ENCODE assay signal across 8 mouse cellular contexts in the genomic region with DNA sequence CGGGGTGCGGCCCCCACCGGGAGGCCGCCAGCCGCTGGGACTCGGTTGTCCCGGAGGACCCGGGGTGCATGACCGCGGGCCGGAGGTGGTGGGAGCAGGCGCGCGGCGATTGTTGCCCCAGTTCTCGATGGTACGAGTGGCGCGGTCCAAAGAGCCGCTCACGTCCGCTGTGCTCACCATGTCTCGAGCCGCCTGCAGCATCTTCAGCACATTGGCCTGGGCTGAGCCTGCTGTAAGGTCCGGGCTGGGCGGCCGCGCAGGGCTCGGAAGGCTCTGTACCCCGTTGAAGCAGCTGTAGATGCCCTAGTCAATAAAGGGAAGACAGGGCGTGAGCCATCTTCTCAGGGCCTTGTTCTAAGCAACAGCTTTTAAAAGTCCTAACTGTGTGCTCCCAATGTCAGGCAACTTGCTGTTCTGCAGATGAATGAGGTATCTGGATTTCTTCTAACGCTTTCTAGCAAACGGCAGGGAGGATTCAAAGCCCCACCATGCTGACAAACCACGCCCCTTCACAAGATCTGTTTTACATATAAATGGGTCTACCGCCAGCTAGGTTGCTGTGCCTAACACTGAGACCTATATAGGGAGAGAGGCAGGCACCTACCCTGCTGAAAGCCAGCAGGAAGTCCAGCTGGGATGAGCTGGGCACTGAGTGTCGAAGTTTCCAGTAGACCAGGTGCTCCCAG. TPM values are rescaled to one million over a fixed set of nuclear protein-coding genes. Genes with fewer than 3 reads are reported as not detected.
A peak's percentile ranks its signal among the peaks of the same experiment; 100 is the strongest.
DNase-seq lines count a peak whose midpoint lies in the region; ATAC-seq and TF ChIP-seq lines count a peak whose summit lies in the region.

No protein-coding gene starts in this region.

- no peaks in the 10 kb centered on the region for H3K36me3 ChIP-seq in testis, adult 2 months (ENCODE audit: control insufficient read depth, insufficient read depth, low read length)
- no peaks in the 10 kb centered on the region for H3K36me3 ChIP-seq in liver, embryonic 13.5 days

- ATAC-seq in liver, embryonic 13.5 days (ENCODE audit: low read depth), result no peak
- ATAC-seq in megakaryocyte-erythroid progenitor cell, adult 5-6 weeks (replicated peaks; ENCODE audit: low FRiP score, low TSS enrichment, poor library complexity, severe bottlenecking), result no peak

- DNase-seq in cerebellum, postnatal 25 days, result peak; percentile 50 to 58
- DNase-seq in cerebellum, adult 9-11 months, result no peak
- DNase-seq in testis, postnatal 14 days (ENCODE audit: low spot score), result no peak
- DNase-seq in liver, embryonic 13.5 days, result no peak
- peak; percentile 56 for DNase-seq in testis, postnatal 10 days (ENCODE audit: low spot score)
- no peak for DNase-seq in ovary, postnatal 14 days (ENCODE audit: low spot score)

- TF ChIP-seq POLR2A in testis, adult 2 months (IDR thresholded peaks at IDR 0.05; ENCODE audit: control insufficient read depth, low read depth, low read length), result no peak

- peak overlapping the region; percentile 57 for H3K4me2 ChIP-seq in liver, embryonic 13.5 days

- H3K9ac ChIP-seq in liver, embryonic 13.5 days, result no peak overlapping the region

- no peak for TF ChIP-seq CTCF in testis, adult 2 months (IDR thresholded peaks at IDR 0.05; ENCODE audit: control insufficient read depth, insufficient read depth, insufficient replicate concordance, low read depth, low read length)

- 5% methylated on average over 36 of the region's 36 CpGs for WGBS in liver, embryonic 13.5 days (ENCODE audit: insufficient replicate concordance)

- H3K4me1 ChIP-seq in testis, adult 2 months (ENCODE audit: control insufficient read depth, insufficient read depth, low read length), result peaks cover 14% of the 10 kb centered on the region
- H3K4me1 ChIP-seq in liver, embryonic 13.5 days (replicated peaks), result peaks cover 21% of the 10 kb centered on the region

- H3K9me3 ChIP-seq in liver, embryonic 13.5 days (replicated peaks), result no peaks in the 10 kb centered on the region

- no peaks in the 10 kb centered on the region for H3K27me3 ChIP-seq in testis, adult 2 months (ENCODE audit: control insufficient read depth, insufficient read depth, low read length)
- peaks cover 94% of the 10 kb centered on the region for H3K27me3 ChIP-seq in liver, embryonic 13.5 days

- H3K4me3 ChIP-seq in testis, adult 2 months (ENCODE audit: control insufficient read depth, low read depth, low read length), result peak overlapping the region; percentile 5
- H3K4me3 ChIP-seq in liver, embryonic 13.5 days (replicated peaks), result peak overlapping the region; percentile 41

- peak overlapping the region; percentile 64 for H3K27ac ChIP-seq in testis, adult 2 months (ENCODE audit: control insufficient read depth, insufficient read depth, low read depth, low read length)
- no peak overlapping the region for H3K27ac ChIP-seq in liver, embryonic 13.5 days

RNA-seq across cellular contexts. Expression of gene Grin2c, which starts 16.5 kb away (rescaled TPM):
- 1.2 and 1.5 TPM in 2 replicates for polyA plus RNA-seq in testis, adult 2 months (2012; rRNA removed)
- polyA plus RNA-seq in liver, embryonic 13.5 days (2015; fragmentation: Nextera tagmentation; extraction: Ambion mirVana), result 0.06 and 0.12 TPM in 2 replicates
- not detected in 2 replicates for total RNA-seq in megakaryocyte-erythroid progenitor cell, adult 5-6 weeks (2014; fragmentation: Nextera tagmentation)
- total RNA-seq in megakaryocyte-erythroid progenitor cell, adult 5-6 weeks (2017), result not detected in 2 replicates

RNA-seq across cellular contexts. Expression of gene Fdxr, which starts 26.3 kb away (rescaled TPM):
- 28.0 and 30.7 TPM in 2 replicates for polyA plus RNA-seq in testis, adult 2 months (2012; rRNA removed)
- polyA plus RNA-seq in liver, embryonic 13.5 days (2015; fragmentation: Nextera tagmentation; extraction: Ambion mirVana), result 16.3 and 18.2 TPM in 2 replicates
- total RNA-seq in megakaryocyte-erythroid progenitor cell, adult 5-6 weeks (2014; fragmentation: Nextera tagmentation), result 17.0 and 18.6 TPM in 2 replicates
- 5.9 and 20.8 TPM in 2 replicates for total RNA-seq in megakaryocyte-erythroid progenitor cell, adult 5-6 weeks (2017)

RNA-seq across cellular contexts. Expression of gene Fads6, which starts 46.9 kb away (rescaled TPM):
- 6.4 and 7.0 TPM in 2 replicates for polyA plus RNA-seq in testis, adult 2 months (2012; rRNA removed)
- 2.0 and 2.2 TPM in 2 replicates for polyA plus RNA-seq in liver, embryonic 13.5 days (2015; fragmentation: Nextera tagmentation; extraction: Ambion mirVana)
- 0.17 TPM in 1 of 2 replicates, not detected in the other for total RNA-seq in megakaryocyte-erythroid progenitor cell, adult 5-6 weeks (2014; fragmentation: Nextera tagmentation)
- 0.38 TPM in 1 of 2 replicates, not detected in the other for total RNA-seq in megakaryocyte-erythroid progenitor cell, adult 5-6 weeks (2017)

RNA-seq across cellular contexts. Expression of gene Otop2, which starts 56.4 kb away (rescaled TPM):
- polyA plus RNA-seq in testis, adult 2 months (2012; rRNA removed), result 8.5 and 8.9 TPM in 2 replicates
- not detected in 2 replicates for polyA plus RNA-seq in liver, embryonic 13.5 days (2015; fragmentation: Nextera tagmentation; extraction: Ambion mirVana)
- total RNA-seq in megakaryocyte-erythroid progenitor cell, adult 5-6 weeks (2014; fragmentation: Nextera tagmentation), result not detected in 2 replicates
- total RNA-seq in megakaryocyte-erythroid progenitor cell, adult 5-6 weeks (2017), result not detected in 2 replicates

Comparison
In these comparisons a context has a peak if more than half of its experiments do, and no peak if none do; other contexts are left out.
1. DNase-seq: peak in cerebellum, postnatal 25 days (2 of 2) and testis, postnatal 10 days (single experiment); none in cerebellum, adult 9-11 months (single experiment), testis, postnatal 14 days (single experiment), liver, embryonic 13.5 days (single experiment) and ovary, postnatal 14 days (single experiment).